Mouse (Mus musculus) midbrain, embryonic 15.5 days (tissue): Measurements from ENCODE around the gene Prps1. TPM values are rescaled to one million over a fixed set of nuclear protein-coding genes. Genes with fewer than 3 reads are reported as not detected.

ENCODE experiments used
- ATAC-seq: fragments of 200-750 bp; cut with Nextera tagmentation; replicated peaks from 2 replicates; pipeline ENCODE4 v1.8.0; 2017; ENCODE audit warnings: moderate TSS enrichment
- H3K27ac ChIP-seq: fragments of 300-500 bp; sonication (generic); 2 replicates; pipeline ENCODE4 v1.5.1; 2015; ENCODE audit warnings: mild to moderate bottlenecking, inconsistent platforms
- H3K27me3 ChIP-seq: fragments of 300-500 bp; sonication (generic); replicated peaks from 2 replicates; pipeline ENCODE4 v1.6.1; 2015; ENCODE audit warnings: inconsistent platforms
- H3K36me3 ChIP-seq: fragments of 300-500 bp; sonication (generic); replicated peaks from 2 replicates; pipeline ENCODE4 v1.6.1; 2015; ENCODE audit warnings: inconsistent platforms
- H3K4me1 ChIP-seq: fragments of 300-500 bp; sonication (generic); 2 replicates; pipeline ENCODE4 v1.6.1; 2015; ENCODE audit warnings: inconsistent platforms
- H3K4me2 ChIP-seq: fragments of 300-500 bp; sonication (generic); 2 replicates; pipeline ENCODE4 v1.6.1; 2015; ENCODE audit warnings: inconsistent platforms, mild to moderate bottlenecking, moderate library complexity
- H3K4me3 ChIP-seq: fragments of 300-500 bp; sonication (generic); 2 replicates; pipeline ENCODE4 v1.5.1; 2015; ENCODE audit warnings: mild to moderate bottlenecking, inconsistent platforms
- H3K9ac ChIP-seq: fragments of 300-500 bp; sonication (generic); 2 replicates; pipeline ENCODE4 v1.6.1; 2015; ENCODE audit warnings: mild to moderate bottlenecking, inconsistent platforms
- H3K9me3 ChIP-seq: fragments of 300-500 bp; sonication (generic); 2 replicates; pipeline ENCODE4 v1.6.1; 2016; ENCODE audit warnings: inconsistent platforms
- WGBS: fragments of 180-500 bp; shearing (Covaris S2); methylation state at CpG from one replicate; pipeline ENCODE4 v1.1.7; 2015; ENCODE audit warnings: mixed read lengths; 5-methylcytosine and 5-hydroxymethylcytosine counted together
- polyA plus RNA-seq: library from polyadenylated mRNA; unstranded; fragments of >200 nt; fragmentation: Nextera tagmentation; extraction: Ambion mirVana; gene quantifications from 2 replicates; pipeline ENCODE4 v1.2.1, GENCODE M21; 2015

The Prps1 gene
- polyA plus RNA-seq, 1 experiment from 2014 or later: 78.5 TPM

- ATAC-seq: no peak
- no peak overlapping the region for H3K4me2 ChIP-seq
- no peak overlapping the region for H3K27ac ChIP-seq
- no peaks in the 10 kb centered on the region for H3K4me1 ChIP-seq
- 78% methylated on average over 14 of the region's 14 CpGs for WGBS
- H3K27me3 ChIP-seq: peaks cover 23% of the 10 kb centered on the region; the same call in 1 of the 2 replicates
- H3K36me3 ChIP-seq: no peaks in the 10 kb centered on the region
- no peak overlapping the region for H3K9ac ChIP-seq
- no peak overlapping the region for H3K4me3 ChIP-seq
- H3K9me3 ChIP-seq: no peaks in the 10 kb centered on the region
These were observed 65.8 kb downstream of the Prps1 start for GRCm38 (mm10) chrX:140522071-140522765.

GRCm38 (mm10) chrX:140524231-140524630 lies 67.8 kb downstream of the Prps1 start:
- H3K9me3 ChIP-seq: no peaks in the 10 kb centered on the region
- no peak overlapping the region for H3K4me2 ChIP-seq
- no peaks in the 10 kb centered on the region for H3K4me1 ChIP-seq
- H3K27ac ChIP-seq: no peak overlapping the region
- H3K27me3 ChIP-seq: peaks cover 6% of the 10 kb centered on the region; the same call in 1 of the 2 replicates
- H3K4me3 ChIP-seq: no peak overlapping the region
- WGBS: 82% methylated on average over 5 of the region's 5 CpGs
- H3K9ac ChIP-seq: no peak overlapping the region
- ATAC-seq: no peak
- no peaks in the 10 kb centered on the region for H3K36me3 ChIP-seq

Other genes with a start within 250 kb of the Prps1 start
- 4.0 and 4.2 TPM in 2 replicates for gene Frmpd3, start 114.3 kb upstream of the Prps1 start, polyA plus RNA-seq
- 123 TPM in 2 replicates for gene Tsc22d3, start 144.0 kb downstream of the Prps1 start, polyA plus RNA-seq
- gene Mid2, start 208.0 kb downstream of the Prps1 start, polyA plus RNA-seq: 5.7 and 8.1 TPM in 2 replicates